50 mouse cellular contexts compared by ENCODE assay signal in the genomic region with DNA sequence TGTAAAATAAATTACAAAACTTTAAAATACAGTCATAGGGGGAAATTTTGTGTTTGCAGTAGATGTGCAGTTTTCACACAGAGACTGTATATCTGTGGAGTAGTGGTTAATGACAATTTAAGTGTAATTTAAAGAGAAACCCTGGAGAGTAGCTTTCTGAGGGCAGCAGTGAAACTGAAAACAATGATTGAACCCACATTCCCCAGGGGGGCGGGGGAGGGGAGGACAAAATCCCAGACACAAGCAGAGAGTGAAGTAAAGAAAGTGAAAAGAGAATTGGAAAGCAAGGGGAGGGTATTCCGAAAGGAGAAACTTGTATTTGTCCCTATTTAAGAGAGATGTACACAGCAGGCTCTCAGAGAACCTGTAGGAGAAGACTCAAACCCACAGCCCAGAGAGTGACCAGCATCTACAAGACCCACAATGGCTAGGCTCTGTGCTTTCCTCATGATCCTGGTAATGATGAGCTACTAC. TPM values are rescaled to one million over a fixed set of nuclear protein-coding genes. Genes with fewer than 3 reads are reported as not detected.
"Had no signal": no experiment of that assay in that cellular context is flagged by ENCODE, and none has a peak within 500 bp of the region (broad histone marks: within the 10 kb centered on the region; RNA-seq: fewer than 3 reads in every experiment).

A gene (plus strand): TSS at position 424 of the 474 bp plus-strand sequence.

- ATAC-seq: hindbrain, embryonic 16.5 days; hindbrain, postnatal 0 days; inflammation-experienced regulatory T-cells, adult 6 months; intestine, embryonic 15.5 days; intestine, embryonic 16.5 days; intestine, postnatal 0 days had no signal

- H3K4me2 ChIP-seq: heart, embryonic 11.5 days; heart, embryonic 12.5 days; heart, embryonic 13.5 days; heart, embryonic 15.5 days; hindbrain, embryonic 12.5 days; hindbrain, embryonic 13.5 days; hindbrain, embryonic 14.5 days; hindbrain, embryonic 15.5 days; intestine, embryonic 15.5 days; kidney, embryonic 15.5 days had no signal

- H3K9ac ChIP-seq: heart, embryonic 12.5 days; heart, embryonic 13.5 days; heart, embryonic 15.5 days; hindbrain, embryonic 12.5 days; hindbrain, embryonic 13.5 days; hindbrain, embryonic 14.5 days; hindbrain, embryonic 15.5 days; intestine, embryonic 15.5 days; kidney, embryonic 15.5 days had no signal

- H3K4me1 ChIP-seq: heart, embryonic 10.5 days; heart, embryonic 12.5 days; heart, embryonic 13.5 days; heart, embryonic 15.5 days; hindbrain, embryonic 10.5 days; hindbrain, embryonic 12.5 days; hindbrain, embryonic 13.5 days; hindbrain, embryonic 15.5 days; intestine, embryonic 15.5 days; kidney, embryonic 15.5 days had no signal

- DNase-seq: heart, postnatal 10 days; heart, postnatal 14 days; heart, postnatal 4 days; kidney, adult 11 months; kidney, adult 18-20 months; kidney, adult 2 months; kidney, adult 8-10 months; kidney, adult 9 months; kidney, postnatal 10 days; kidney, postnatal 14 days; kidney, postnatal 25 days; kidney, postnatal 36 days; kidney, postnatal 4 days; layer of hippocampus, adult 9-11 months; layer of hippocampus, postnatal 36 days had no signal

- H3K9me3 ChIP-seq: heart, embryonic 10.5 days; heart, embryonic 12.5 days; heart, embryonic 13.5 days; heart, embryonic 15.5 days; hindbrain, embryonic 10.5 days; hindbrain, embryonic 12.5 days; hindbrain, embryonic 13.5 days; hindbrain, embryonic 15.5 days; intestine, embryonic 15.5 days; kidney, embryonic 15.5 days had no signal

- H3K4me3 ChIP-seq: heart, embryonic 10.5 days; heart, embryonic 12.5 days; heart, embryonic 13.5 days; heart, embryonic 15.5 days; hindbrain, embryonic 10.5 days; hindbrain, embryonic 12.5 days; hindbrain, embryonic 13.5 days; hindbrain, embryonic 15.5 days; intestine, embryonic 15.5 days; kidney, embryonic 15.5 days; layer of hippocampus, adult 2 months had no signal

- H3K27ac ChIP-seq: heart, embryonic 10.5 days; heart, embryonic 13.5 days; heart, embryonic 15.5 days; hindbrain, embryonic 10.5 days; hindbrain, embryonic 12.5 days; hindbrain, embryonic 13.5 days; hindbrain, embryonic 14.5 days; hindbrain, embryonic 15.5 days; hindbrain, postnatal 0 days; intestine, embryonic 15.5 days; kidney, embryonic 15.5 days; kidney, postnatal 0 days; layer of hippocampus, adult 2 months had no signal

- H3K27me3 ChIP-seq: heart, embryonic 15.5 days; hindbrain, embryonic 12.5 days; hindbrain, embryonic 13.5 days; hindbrain, embryonic 15.5 days; intestine, embryonic 15.5 days; kidney, embryonic 15.5 days had no signal

- H3K36me3 ChIP-seq: heart, embryonic 10.5 days; heart, embryonic 12.5 days; heart, embryonic 13.5 days; heart, embryonic 15.5 days; hindbrain, embryonic 10.5 days; hindbrain, embryonic 12.5 days; hindbrain, embryonic 13.5 days; hindbrain, embryonic 15.5 days; intestine, embryonic 15.5 days; kidney, embryonic 15.5 days had no signal

RNA-seq across cellular contexts. Expression of the gene that starts here (rescaled TPM):
- total RNA-seq: heart, postnatal 10 days; heart, postnatal 14 days; heart, postnatal 25 days; heart, postnatal 4 days; hematopoietic stem cell, adult 5-6 weeks; hindbrain, postnatal 0 days; layer of hippocampus, adult 18-20 months; layer of hippocampus, adult 2 months; layer of hippocampus, adult 8-10 months; layer of hippocampus, postnatal 10 days; layer of hippocampus, postnatal 14 days; layer of hippocampus, postnatal 25 days; layer of hippocampus, postnatal 36 days; left cerebral cortex, adult 18-20 months had no signal
- polyA plus RNA-seq: heart, embryonic 10.5 days; heart, embryonic 11.5 days; heart, embryonic 12.5 days; heart, embryonic 13.5 days; heart, embryonic 14.5 days; heart, embryonic 15.5 days; heart, embryonic 16.5 days; heart, postnatal 0 days; hindbrain, embryonic 10.5 days; hindbrain, embryonic 11.5 days; hindbrain, embryonic 12.5 days; hindbrain, embryonic 13.5 days; hindbrain, embryonic 14.5 days; hindbrain, embryonic 15.5 days; hindbrain, embryonic 16.5 days; hindbrain, postnatal 0 days; intestine, embryonic 14.5 days; intestine, embryonic 15.5 days; intestine, embryonic 16.5 days; intestine, postnatal 0 days; kidney, adult 2 months; kidney, embryonic 14.5 days; kidney, embryonic 15.5 days; kidney, embryonic 16.5 days; kidney, postnatal 0 days; large intestine, adult 2 months had no signal
